Mouse (Mus musculus) MEL-GATA-1-ER (cell line): ENCODE results near the gene Taok3.

Source experiments
- DNase-seq: peaks from one replicate; pipeline ENCODE4 v3.0.0-alpha.2; 2012; ENCODE audit warnings: low read depth; ENCODE audit errors: extremely low read depth

Gene Taok3

DNA sequence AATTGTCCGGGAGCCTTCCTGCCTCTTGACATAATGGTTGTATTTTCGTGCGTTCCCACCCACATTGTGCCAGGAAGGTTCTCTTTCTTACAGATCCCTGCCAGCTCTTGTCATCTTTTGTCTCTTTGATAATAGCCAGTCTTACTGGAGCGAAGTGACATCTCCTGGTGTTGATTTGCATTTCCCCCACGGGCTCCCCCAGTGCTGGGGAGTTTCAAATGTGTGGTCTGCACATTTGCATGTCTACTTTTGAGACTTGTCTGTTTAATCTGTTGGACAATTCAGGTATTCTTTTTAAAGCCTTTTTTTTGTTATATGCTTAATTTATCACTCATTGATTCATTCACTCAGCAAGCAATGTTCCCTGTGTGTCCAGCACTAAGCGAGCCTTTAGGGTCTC, 58.1 kb downstream of the Taok3 start:
- no peak for DNase-seq

- no peak for DNase-seq
Observed at GRCm38 (mm10) chr5:117178486-117178885, 58.6 kb downstream of the Taok3 start.

DNA sequence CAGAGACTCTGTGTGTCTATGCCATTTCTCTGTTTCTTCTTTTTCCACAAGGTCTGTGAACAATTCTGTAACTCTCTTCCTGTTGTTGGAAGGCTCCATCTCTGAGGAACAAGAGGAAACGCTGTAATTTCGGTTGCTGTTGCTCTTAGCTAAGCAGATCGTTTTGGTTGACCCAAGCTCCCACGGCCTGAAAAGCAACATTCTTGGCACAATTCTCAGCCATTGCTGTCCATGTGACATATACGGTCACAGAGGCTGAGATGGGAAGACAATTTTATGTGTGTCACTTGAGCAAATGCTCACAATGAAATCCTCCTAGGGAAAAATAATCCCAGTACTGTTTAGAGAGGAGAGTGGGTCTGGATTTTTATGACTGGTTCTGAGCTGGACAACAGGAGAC, 62.0 kb downstream of the Taok3 start:
- DNase-seq, result no peak

DNA sequence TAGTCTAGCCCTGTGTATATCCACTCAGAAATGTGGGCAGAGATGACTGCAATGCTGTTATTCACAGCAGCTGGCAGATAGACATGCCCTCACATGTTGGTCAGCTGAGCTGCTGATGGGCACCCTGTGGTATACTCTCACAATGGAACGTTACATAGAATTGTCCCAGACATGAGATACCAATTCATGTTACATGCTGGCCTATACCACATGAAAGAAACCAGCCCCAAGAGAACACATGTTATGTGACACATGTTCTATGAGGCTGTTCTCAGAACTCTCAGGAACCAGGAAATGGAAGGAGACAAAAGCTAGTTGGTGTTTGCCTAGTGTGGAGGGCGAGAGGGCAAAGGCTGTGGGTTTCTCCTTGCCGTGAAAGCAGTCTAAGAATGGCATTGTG, 62.5 kb downstream of the Taok3 start:
- DNase-seq, result no peak

GRCm38 (mm10) chr5:117184832-117185231, 64.9 kb downstream of the Taok3 start:
- no peak for DNase-seq

DNA sequence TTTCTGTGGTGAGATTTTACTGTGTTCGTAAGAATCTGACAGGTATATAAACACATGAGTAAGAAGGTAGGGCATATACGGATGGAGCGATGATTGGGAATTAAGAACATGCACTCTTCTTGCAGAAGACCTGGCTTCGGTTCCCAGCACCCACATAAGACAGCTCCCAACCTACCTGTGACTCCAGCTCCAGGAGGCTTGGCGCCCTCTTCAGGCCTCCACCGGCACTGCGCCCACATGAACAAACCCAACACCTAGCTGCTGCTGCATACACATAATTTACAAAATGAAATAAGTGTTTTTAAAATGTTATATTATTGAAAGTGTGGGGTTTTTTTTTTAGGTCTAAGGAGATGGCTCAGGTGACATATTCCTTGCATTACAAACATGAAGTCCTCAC, 65.7 kb downstream of the Taok3 start:
- no peak for DNase-seq

- no peak for DNase-seq
Observed at GRCm38 (mm10) chr5:117192061-117192460, 72.1 kb downstream of the Taok3 start.

DNA sequence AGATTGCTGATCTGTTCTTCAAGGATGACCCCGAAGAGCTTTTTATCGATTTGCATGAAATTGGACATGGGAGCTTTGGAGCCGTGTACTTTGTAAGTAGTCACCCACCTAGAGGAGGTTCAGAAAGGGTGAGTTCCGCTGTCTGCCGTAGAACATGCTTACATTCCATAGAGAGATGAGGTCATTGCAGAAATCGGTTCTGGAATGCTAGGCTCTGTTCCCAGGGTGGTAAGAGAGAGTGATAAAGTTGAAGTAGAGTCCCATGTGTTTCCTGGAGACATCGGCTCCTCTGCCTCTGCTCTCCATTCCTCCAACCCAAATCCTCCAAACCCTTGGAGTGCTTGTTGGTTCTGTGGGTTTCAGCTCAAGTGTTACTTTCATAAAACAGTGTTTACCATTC, 73.8 kb downstream of the Taok3 start:
- DNase-seq, result no peak

DNA sequence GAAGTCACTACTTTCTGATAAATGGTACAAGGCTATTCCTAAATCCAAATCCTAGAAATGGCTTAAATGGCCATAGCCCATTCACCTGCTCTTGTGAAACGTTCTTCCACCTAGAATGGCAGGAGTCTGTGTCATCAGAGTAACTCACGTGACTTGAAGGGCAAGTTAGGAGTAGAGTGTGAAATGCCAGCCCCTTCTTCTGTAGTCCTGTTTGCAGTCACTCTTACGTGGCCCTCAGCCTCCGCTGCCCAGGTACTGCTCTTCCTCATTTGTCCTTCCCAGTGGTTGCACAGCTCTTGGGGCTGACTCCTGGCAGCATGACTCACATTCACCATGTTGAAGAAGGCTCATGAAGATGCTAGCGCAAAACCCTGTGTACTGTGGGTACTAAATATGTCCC, 74.7 kb downstream of the Taok3 start:
- DNase-seq, result no peak

DNA sequence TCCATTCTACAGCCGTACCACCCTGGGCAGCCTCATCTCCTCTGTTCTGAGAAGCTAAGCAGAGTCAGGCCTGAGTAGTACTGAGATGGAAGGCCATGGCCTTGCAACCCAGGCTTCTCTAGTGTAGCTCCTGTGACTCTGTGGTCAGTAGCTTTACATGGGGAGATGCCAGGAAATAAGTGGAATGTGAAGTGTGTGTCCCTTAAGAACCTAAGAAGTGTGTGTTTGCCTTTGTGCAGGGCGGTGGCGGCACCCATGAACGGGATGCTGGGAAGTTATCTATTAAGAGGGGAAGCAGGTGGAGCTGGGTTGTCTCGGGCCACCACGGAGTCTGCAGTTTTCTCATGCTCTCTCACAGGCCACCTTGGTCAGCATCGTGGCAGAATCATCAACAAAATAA, 76.6 kb downstream of the Taok3 start:
- DNase-seq, result no peak

DNA sequence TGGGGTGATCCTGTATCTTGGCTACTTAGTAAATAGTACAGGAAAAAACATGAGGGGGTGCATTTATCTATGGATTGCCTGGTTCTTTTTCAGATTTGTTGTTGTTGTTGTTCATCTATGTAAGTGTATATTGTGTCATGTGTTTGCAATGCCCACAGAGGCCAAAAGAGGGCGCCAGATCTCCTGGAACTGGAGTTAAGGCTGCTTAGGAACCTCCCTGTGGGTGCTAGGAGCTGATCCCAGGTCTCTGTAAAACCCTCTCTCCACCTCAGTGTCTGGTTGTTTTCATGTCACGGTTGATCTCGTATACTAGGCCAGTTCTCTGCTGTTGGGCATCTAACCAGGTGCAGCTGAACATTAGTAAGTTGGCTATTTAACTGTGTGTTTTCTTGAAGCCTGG, 78.5 kb downstream of the Taok3 start:
- DNase-seq, result no peak

DNA sequence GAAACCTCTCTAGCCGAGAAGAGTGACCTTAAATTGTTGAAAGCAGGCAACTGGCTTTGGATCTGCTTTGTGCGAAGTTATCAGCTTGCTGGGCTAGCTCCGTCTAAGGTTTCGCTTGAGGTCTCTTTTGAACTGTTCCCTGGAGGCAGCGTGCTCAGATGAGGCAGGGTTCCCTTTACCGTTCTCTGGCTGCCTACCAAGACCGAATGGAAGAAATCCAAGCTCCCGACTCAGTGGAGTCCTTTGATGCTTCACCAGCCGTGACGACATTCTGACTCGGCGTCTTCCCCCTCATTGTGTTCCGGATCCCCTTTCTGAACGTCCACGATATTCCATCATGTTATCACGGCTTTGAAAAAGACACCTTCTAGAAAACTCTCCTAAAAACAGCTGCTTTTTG, 87.4 kb downstream of the Taok3 start:
- no peak for DNase-seq

GRCm38 (mm10) chr5:117214016-117214415, 94.1 kb downstream of the Taok3 start:
- DNase-seq, result no peak

DNA sequence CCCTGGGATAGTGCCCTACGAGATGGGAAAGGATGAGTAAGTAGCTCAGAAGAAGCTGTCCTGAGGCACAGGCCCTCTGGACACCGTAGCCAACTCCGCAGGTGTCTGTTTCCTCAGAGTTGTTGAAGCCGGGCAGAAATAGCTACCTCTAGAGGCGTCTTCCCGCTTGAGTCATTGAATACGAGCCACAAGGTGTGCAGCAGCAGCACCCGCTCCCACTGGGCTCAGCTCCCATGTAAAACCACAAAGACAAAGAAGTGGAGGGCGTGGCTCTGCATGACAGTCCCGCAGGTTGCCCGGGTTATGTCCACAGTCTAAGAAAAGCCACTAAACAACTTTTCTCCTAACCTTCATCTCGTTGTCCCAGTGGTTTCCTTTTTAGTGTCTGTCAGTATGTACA, 111.1 kb downstream of the Taok3 start:
- no peak for DNase-seq

DNA sequence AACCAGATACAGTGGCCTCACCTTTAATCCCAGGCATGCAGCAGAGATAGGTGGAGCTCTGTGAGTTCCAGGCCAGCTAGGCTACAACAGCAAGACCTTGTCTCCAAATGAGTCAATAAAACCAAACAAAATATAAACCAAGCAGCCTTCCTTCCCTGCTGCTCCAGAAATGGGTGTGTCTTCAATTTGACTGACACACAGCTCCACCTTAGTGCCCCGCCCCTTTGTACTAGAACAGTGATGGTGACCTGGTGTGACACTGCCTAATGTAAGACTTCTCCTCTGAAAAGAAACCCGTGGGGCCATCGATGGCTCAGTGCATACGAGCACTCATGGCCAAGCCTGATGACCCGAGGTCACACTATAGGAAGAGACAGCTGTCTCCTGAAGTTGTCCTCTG, 116.6 kb downstream of the Taok3 start:
- DNase-seq, result no peak

DNA sequence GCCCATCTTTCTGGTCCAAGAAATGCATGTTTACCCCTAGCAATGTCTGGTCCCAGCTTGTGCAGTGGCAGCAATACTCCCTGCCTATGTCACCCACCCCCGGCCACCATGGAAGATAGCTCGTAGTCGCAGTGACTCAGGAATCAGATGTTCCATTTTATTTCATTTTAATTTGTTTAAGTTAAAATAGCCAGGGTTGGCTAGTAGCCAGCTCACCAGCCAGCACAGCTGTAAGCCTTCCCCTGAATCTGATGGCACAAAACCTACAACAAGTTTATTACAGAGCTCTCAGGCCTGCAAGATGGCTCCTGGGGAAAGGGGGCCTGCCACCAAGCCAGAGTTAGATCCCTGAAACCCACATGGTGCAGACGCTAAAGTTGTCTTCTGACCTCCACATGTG, 119.2 kb downstream of the Taok3 start:
- DNase-seq, result no peak

DNA sequence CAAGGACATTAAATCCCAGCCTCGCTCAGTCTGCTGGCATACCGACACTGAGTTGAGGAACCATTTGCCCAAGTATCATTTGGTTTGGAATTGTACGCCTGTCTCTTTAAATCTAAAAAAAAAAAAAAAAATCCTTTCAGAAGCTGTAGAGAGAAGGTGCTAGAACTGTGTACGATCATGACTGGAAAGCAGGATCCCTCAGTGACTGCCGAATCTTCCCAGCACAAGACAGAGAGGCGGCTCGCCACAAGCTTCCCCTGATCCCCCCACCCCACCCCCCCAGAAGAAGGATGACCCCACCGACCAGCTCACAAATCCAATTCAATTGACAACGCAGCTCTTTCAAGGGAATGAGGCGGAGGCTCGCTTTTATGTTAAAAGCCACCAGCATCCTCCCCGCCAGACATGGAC, 120.4 kb downstream of the Taok3 start:
- DNase-seq, result no peak

- DNase-seq, result no peak
Observed at GRCm38 (mm10) chr5:117240761-117241322, 120.9 kb downstream of the Taok3 start.

GRCm38 (mm10) chr5:117241935-117242531, 122.1 kb downstream of the Taok3 start:
- no peak for DNase-seq

GRCm38 (mm10) chr5:117242671-117243478, 122.9 kb downstream of the Taok3 start:
- DNase-seq, result no peak

DNA sequence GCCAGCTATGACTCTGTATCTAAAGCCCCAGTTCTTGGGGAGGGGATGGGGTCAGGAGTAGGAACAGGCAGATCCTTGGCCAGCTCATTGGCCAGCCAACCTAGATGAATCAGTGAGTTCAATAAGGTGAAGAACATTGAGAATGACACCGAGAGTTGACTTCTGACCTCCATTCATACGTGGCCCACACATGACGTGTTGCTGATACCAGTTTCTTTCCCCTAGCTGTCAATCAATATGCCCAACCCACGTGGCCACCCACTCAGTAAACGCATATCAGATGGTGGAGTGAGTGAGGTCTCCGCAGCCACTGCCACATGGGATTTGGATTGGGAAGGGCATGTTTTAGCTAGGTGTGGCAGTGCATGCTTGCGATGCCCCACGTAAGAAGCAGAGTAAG, 125.2 kb downstream of the Taok3 start:
- no peak for DNase-seq

DNA sequence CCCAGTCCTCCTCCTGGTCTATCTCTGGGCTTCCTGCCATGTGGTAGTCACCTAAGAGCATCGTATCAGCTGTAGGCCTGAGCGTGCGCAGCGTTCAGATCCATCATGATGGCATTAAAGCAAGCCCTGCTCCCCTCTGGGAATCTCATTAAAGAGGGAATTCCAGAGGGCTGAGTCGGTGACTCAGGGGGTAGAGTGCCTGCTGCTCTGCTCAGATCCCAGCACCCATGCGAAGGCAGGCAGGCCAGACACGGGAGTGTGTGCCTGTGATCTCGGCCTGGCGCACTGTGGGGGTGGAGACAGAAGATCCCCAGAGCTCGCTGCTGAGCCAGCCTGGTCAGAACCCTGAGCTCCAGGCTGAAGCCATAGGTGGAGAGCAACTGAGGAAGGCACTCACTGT, 128.4 kb downstream of the Taok3 start:
- no peak for DNase-seq

- no peak for DNase-seq
Observed at GRCm38 (mm10) chr5:117250796-117251195, 130.9 kb downstream of the Taok3 start.
